In the genomic region with DNA sequence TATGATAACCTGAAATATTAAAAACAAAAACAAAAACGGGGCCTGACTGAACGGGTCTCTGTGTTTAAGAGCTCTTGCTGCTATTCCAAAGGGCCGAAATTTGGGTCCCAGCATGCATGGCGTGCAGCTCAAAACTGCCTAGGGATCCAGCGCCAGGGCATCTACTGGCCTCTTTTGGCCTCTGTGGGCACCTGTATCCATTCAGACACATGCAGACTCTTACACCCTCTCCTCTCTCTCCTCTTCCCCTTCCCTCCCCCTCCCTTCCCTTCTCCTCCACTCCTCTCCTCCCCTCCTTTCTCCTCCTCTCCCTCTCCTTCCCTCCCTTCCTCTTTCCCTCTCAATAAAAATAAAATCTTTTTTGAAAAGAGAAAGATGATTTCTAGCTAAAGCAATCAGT, we compare ENCODE assay signal across 10 mouse cellular contexts. TPM values are rescaled to one million over a fixed set of nuclear protein-coding genes. Genes with fewer than 3 reads are reported as not detected.
DNase-seq lines count a peak whose midpoint lies in the region; ATAC-seq lines count a peak whose summit lies in the region.
"Had no signal": no experiment of that assay in that cellular context is flagged by ENCODE, and none has a peak within 500 bp of the region (broad histone marks: within the 10 kb centered on the region; RNA-seq: fewer than 3 reads in every experiment).

No protein-coding gene starts in this region.

- no peaks in the 10 kb centered on the region for H3K4me1 ChIP-seq in lung, embryonic 15.5 days
- H3K4me1 ChIP-seq in hindbrain, embryonic 15.5 days (replicated peaks): peaks cover 12% of the 10 kb centered on the region

- H3K4me2 ChIP-seq in lung, embryonic 15.5 days: peak overlapping the region; percentile 35; the same call in 1 of the 2 replicates
- H3K4me2 ChIP-seq in hindbrain, embryonic 15.5 days: peak overlapping the region; percentile 58

- no peaks in the 10 kb centered on the region; the same call in 1 of the 2 replicates for H3K27me3 ChIP-seq in lung, embryonic 15.5 days
- no peaks in the 10 kb centered on the region for H3K27me3 ChIP-seq in hindbrain, embryonic 15.5 days

- no peaks in the 10 kb centered on the region for H3K36me3 ChIP-seq in lung, embryonic 15.5 days
- no peaks in the 10 kb centered on the region for H3K36me3 ChIP-seq in hindbrain, embryonic 15.5 days

- 37% methylated on average over 5 of the region's 5 CpGs for WGBS in lung, embryonic 15.5 days
- 24% methylated on average over 5 of the region's 5 CpGs for WGBS in hindbrain, embryonic 15.5 days

- DNase-seq in lung, postnatal 25 days (ENCODE audit: low spot score): no peak
- DNase-seq in embryo, embryonic 10.5 days (ENCODE audit: low spot score): peak; percentile 47
- DNase-seq in retina, postnatal 1 day: peak; percentile 65
- DNase-seq in thymus, postnatal 0 days (ENCODE audit: low spot score): no peak
- no peak for DNase-seq in frontal cortex, postnatal 14 days (ENCODE audit: low spot score in 2 of 2)
- DNase-seq in urinary bladder, adult 18-20 months (ENCODE audit: low spot score in 2 of 2): no peak
- DNase-seq: kidney, adult 9 months; lung, postnatal 4 days had no signal

- no peak for ATAC-seq in lung, embryonic 15.5 days (ENCODE audit: borderline replicate concordance, extremely low read depth, low FRiP score, low TSS enrichment)
- peak; percentile 61 for ATAC-seq in hindbrain, embryonic 15.5 days (ENCODE audit: low FRiP score, low read depth)

- no peak overlapping the region for H3K27ac ChIP-seq in lung, embryonic 15.5 days
- peak overlapping the region; percentile 82 for H3K27ac ChIP-seq in hindbrain, embryonic 15.5 days (replicated peaks)

- H3K9me3 ChIP-seq in lung, embryonic 15.5 days: no peaks in the 10 kb centered on the region
- no peaks in the 10 kb centered on the region for H3K9me3 ChIP-seq in hindbrain, embryonic 15.5 days

- no peak overlapping the region for H3K4me3 ChIP-seq in lung, embryonic 15.5 days
- H3K4me3 ChIP-seq in hindbrain, embryonic 15.5 days: peak overlapping the region; percentile 35

- H3K9ac ChIP-seq in lung, embryonic 15.5 days: no peak overlapping the region
- peak overlapping the region; percentile 27; the same call in 1 of the 2 replicates for H3K9ac ChIP-seq in hindbrain, embryonic 15.5 days

RNA-seq across cellular contexts. Expression of a gene that starts 13.4 kb away (rescaled TPM):
- 1.6 and 1.7 TPM in 2 replicates for polyA plus RNA-seq in lung, embryonic 15.5 days (2015; fragmentation: Nextera tagmentation; extraction: Ambion mirVana)
- 296 and 343 TPM in 2 replicates for polyA plus RNA-seq in hindbrain, embryonic 15.5 days (2015; fragmentation: Nextera tagmentation; extraction: Ambion mirVana)
- polyA plus RNA-seq in thymus, postnatal 0 days (2015; fragmentation: Nextera tagmentation; extraction: Ambion mirVana): 0.16 and 0.22 TPM in 2 replicates

Comparison
In these comparisons a context has a peak if more than half of its experiments do, and no peak if none do; other contexts are left out.
1. DNase-seq: peak in embryo, embryonic 10.5 days (single experiment) and retina, postnatal 1 day (single experiment); none in lung, postnatal 25 days (single experiment), thymus, postnatal 0 days (single experiment), frontal cortex, postnatal 14 days (0 of 2) and urinary bladder, adult 18-20 months (0 of 2).
2. RNA of a gene that starts 13.4 kb away (polyA plus RNA-seq): 296 to 343 TPM in hindbrain, embryonic 15.5 days; 1.6 to 1.7 TPM in lung, embryonic 15.5 days and 0.16 to 0.22 TPM in thymus, postnatal 0 days; every median in the first group is over 100 times any median in the second.